Mouse (Mus musculus): ENCODE data around the gene Cnst.

The Cnst gene

DNA sequence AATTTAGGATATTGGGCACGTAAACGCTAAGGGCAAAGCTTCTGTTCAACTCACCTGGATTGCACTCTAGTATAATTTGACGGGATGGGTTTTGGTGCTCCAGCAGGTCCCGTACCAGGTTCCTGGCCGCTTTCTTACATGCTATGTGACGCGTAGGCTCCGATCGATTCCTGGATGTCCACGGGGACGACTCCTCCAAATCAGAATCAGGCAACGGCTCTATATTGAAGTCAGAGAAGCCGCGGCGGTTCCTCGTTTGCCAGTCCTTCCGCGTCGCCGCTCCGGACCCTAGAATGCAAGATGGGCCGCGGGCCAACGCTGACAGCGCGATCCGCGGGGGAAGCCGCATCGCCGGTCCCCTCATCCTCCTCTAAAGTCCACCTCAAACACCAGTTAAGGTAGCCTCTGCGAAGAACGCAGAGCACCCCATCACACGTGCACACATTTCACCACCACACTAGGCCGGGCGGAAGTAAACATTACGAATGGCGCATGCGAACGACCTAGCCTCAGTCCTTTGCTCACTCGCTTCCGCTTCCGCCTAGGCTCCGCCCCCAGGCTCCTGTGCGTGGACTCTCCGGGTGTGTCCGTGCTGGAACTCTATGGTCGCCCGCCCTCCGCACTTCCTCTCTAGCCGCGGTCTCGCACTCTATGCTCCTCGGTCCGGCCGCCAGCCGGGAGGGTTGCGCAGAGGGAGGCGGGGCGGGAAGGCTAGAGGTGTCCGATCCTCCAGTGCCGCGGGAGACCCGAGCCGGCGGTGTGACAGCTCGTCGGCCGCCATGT is at the start of gene Cnst, which contains the start of gene Tfb2m:
Gene Cnst, plus strand, starts transcription at position 603 of the 783 bp plus-strand sequence.
Gene Tfb2m, minus strand, starts transcription at position 500 of the 783 bp plus-strand sequence.
- DNase-seq = peak; percentile 100

DNA sequence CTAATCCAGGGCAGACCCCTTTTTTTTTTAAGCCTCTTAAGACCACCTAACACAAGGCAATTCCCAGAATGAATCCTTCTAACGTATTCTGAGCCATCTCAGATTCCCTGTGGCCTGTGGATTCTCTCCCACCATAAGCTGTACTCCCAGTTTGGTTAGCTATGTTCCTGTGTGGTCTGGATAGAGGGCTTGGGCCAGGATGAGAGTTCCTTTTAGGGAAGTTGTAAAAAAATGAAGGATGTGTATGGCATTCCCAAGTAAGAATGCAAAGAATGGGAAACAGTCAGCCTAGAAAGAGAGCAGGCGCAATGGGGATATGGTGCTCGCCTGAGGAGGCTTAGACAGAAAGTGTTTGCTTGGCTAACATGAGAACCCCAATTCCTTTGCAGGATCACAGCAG is 46.9 kb upstream of the Cnst start:
- no peak for DNase-seq

DNA sequence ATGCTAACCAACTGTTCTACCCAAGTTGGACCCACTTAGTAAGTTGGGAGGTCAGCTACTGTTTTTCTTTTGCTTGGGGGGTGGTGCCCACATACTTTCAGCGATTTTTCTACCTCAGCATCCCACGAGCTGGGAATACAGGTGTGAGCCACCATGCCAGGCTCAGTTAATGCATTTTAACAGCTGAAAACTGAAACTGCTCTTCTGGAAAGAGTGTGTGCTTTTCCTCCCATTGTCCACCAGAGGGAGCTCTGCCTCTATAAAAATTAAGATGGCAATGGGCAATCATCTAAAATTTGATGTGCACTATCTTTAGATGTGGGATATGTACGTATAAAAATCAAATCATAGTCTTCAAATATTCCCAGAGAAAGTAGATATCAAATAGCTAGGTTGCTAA is 43.6 kb upstream of the Cnst start:
- DNase-seq = no peak

DNA sequence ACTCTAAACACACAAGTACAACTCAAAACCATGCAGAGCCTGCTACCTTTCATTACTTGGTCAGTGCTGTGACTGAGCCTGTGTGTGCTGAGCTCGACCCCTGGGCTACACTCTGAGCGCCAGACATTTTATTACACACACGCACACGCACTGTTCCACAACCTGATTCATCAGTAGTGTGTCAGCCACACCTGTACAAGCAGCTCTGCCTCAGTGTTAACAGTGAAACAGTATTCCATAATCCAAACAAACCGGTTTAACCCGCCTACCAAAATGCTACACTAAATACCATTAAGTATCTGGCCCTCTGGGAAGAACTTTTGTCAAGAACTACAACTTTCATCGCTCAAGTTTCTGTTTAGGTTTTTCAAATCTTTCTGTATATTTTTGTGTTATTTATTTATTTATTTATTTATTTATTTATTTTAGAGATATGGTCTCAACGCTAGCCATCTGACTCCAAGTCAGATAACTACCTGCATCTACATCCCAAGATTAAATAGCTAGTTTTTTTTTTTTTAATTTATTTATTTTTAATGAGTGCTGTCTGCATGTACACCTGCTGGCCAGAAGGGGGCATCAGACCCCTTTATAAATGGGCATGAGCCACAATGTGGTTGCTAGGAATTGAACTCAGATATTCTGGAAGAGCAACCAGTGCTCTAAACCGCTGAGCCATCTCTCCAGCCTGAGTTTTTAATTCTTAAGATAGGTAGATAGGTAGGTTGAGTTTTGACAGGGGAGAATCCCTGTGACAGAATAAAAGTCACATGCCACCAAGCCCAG is 39.4 kb upstream of the Cnst start:
- no peak for DNase-seq

DNA sequence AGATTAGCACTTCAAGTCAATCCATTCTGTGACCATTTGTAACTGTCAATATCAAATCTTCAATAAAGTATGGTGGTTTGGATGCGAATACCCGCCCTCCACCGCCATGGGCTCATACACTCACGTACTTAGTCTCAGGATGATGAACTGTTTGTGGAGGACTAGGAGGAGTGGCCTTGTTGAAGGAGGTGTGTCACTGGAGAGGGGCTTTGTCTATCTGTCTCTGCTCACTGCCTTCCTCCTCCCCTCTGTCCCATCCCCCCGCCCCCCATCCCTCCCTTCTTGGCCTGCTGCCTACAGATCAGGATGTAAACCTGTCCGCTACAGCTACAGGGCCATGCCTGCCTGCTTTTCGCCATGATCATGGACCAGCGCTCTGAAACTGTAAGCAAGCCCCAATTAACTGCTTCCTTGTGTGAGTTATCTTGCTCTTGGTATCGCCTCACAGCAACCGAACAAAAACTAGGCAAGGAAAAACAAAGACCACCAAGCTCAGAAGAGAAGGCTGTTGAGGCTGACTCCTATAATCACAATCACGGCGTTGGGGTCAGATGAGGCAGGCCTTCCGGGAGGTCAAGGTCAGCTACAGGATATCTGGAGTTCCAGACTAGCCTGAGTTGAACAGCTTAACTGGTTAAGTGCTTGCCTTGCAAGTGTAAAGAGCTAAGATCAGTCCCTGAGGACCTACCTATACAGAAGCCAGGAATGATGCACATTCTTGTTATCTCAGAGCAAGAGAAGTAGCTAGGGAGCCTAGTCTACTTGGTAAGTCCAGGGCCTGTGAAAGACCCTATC is 35.4 kb upstream of the Cnst start:
- DNase-seq = no peak

DNA sequence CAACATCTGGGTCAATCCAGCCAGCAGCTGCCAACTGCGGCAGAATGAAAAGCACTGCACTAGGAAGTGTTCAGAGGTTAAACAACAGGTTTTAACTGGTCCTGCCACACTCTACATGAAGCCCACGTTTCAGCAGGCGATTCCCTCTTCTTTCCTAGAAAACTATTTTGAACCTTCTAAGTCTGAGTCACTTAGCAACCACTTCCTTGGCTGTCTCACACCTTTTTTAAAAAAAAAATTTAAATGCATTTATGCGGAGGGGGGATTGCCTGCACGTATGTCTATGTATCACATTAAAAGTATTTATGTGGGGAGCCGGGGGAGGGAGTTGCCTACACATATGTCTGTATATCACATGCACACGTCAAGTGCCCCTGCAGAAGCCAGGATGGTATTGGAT is 34.3 kb upstream of the Cnst start:
- no peak for DNase-seq

DNA sequence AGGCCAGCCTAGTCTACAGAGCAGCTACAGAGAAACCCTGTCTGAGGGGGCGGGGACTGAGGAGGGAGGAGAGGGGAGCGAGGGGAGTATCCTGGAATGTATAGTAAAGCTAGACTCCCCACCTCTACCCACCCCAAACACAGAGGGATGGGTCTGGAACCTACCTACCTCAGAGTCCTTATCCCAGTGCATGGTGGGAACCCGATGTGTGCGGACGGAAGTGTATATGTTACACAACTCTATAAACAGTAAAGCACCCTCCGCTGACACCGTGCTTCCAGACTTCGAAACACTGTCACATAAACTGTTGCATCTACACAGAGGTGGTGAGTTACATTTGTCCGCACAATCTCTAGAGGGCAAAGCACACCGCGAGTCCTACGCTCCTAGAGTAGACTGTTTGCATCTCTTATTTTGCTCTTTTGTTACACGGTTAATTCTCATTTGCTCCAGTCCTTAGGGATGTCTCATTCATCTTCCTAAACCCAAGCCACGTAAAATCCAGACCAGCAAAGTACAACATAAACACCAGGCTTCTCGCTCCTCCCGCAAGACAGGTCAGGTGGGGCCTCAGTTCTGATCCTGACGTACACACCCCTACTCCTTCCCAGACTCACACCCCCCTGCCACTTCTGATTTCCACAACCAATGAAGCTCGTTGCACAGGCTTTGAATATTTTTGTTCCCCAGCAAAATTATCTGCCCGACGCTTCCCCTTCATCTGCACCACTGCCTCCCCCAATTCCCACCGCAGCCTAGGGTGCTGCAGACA is 29.0 kb upstream of the Cnst start:
- peak; percentile 91 for DNase-seq

DNA sequence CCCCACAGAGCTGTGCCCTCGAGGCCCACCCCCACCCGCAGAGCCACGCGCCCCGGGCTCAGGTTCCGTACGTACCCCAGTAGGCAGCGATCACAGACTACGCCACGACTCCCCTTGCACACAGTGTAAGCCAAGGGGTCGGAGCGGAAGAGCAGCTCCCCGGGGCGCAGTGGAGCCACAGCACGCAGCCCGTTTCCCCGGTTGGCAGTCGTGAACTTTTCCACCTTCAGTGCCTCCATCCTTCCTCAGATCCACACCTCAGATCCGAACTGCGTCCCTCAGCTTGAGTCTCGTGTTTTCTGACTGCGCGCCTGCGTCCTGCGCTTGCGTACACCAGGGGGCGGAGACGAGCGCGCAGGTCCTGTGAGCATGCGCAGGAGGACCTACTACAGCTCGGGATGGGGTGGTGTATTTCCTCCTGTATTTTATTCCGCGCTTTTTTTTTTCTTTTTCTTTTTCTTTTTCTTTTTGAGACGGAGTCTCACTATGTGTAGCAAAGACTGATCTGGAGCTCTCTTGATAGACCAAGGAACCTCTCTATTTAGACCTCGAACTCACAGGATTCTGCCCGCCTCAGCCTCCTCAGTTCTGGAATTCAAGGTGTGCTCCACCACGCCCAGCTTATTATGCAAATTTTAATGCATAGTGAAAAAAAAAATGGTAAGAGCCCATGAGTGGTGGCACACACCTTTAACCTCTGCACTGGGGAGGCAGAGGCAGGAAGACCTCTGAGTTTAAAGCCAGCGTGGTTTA is 28.3 kb upstream of the Cnst start, which contains the start of gene Smyd3:
Gene Smyd3, minus strand, starts transcription at position 329 of the 753 bp plus-strand sequence.
- DNase-seq = peak; percentile 99

DNA sequence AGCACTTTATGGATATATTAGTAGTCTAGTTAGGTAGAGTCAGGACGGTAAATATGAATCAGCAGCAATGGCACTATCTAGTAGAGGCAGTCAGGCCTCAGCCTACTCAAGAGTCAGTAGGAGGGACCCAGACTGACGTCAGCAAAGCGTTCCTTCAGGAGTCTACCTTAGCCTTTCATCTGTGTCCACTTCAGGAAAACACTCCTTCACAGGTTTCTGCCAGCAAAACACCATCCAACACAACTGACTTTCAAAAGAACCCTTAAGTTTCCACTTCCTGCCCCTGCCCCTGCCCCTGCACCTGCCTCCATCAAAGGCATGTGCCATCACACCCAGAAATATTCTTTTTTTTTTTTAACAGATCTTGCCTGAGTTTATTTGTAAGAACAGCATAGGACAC is 26.3 kb upstream of the Cnst start:
- DNase-seq = no peak

DNA sequence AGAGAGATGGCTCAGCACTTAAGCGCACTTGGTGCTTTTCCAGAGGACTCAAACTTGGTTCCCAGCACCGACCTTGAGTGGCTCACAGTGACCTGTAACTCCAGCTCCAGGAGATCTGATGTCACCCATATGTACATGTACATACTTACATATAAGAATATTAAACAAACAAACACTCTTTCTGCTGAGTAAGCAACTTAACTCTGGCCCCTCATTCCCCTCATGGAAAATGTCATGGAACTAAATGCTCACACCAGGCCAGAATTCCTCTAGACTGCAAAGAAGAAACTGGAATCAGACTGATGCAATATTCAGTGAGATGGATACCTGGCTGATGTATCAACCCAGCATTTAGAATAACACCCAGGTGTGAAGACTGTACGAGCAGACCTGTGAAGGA is 7.1 kb upstream of the Cnst start:
- DNase-seq = no peak

DNA sequence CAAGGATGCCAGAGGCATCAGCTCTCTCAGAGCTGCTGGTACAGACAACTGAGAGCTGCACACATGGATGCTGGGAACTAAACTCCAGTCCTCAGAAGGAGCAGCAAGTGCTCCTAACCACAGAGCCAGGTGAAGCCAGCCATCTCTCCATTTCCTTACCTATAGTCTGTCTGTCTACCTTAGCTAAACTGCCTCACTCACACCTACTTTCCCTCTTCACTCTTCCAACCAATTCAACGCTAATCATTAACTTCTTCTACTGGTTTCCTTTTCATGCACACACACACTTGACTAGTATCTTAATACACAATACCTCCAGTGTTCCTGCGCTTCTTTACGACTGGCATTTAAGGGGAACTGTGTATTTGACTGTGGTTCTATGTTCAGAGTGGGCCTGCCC is 6.3 kb upstream of the Cnst start:
- DNase-seq = no peak

DNA sequence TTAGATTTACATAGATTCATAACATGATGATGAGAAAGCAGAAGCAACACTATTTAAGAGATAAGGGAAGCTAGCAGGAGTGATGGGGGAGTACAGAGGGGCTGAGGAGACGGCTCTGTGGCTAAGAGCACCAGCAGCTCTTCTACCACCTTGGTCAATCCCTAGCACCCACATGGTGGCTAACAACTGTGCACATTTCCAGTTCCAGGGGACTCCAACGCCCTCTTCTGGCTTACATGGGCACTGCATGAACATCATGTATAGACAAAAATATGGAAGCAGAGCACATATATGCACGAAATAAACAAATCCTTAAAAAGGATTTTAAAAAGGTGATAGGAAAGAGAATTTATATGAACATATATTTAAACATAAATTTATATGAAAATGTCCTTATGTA is 4.7 kb upstream of the Cnst start:
- DNase-seq = no peak

DNA sequence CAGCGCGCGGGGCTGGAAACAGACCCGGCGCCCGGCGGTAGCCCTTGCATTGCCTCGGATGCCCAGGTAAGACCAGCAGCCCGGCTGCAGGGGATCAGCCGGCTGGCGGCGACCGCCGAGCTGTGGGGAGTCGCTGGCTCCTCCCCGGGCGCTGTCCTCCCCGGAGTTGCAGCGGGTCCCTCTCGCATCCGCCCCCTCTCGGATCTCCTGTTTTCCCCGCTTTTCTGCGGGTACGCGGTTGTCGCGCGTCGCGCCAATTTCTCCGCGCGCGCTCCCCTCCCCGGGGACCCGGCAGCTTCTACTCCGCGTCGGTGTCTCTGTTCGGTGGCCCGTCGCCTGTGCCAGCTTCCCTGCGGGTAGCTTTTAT is 364 bp downstream of the Cnst start:
- DNase-seq = no peak

DNA sequence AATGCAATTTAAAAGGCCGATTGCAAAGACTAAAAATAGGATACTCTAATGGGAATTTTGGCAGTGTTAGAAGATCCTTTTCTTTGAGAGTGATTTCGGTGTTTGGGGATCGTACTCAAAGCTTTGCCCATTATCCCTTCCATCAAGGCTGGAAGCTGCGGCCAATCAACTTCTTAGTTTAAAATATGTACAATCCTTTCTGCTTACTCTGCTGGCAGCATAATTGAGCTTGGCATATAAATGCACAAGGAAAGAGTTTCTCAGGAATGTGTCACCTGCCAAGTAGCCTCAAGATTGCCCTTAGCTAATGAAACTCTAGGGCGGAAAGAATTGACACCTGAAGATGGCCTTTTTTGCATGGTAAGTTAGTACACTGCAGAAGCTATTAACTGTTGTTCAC is 1.0 kb downstream of the Cnst start:
- peak; percentile 80 for DNase-seq

DNA sequence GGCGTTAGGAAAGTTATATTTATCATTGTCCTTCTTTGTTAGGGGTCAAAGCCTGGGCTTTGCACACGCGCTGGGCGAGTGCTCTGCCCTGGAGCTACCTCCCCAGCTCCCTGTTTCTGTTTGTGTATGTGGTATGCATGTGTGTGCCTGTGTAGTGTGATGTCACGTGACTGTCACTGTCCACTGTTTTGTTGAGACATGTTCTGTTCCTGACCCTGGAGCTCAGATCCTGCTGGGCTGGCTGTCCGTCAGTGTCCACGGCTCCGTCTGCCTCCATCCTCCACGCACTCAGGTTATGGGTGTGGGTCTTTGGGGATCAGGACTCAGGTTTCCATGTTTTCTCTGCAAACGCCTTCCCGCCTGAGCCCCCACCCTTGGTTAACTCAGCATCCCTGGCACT is 2.0 kb downstream of the Cnst start:
- peak; percentile 95 for DNase-seq

DNA sequence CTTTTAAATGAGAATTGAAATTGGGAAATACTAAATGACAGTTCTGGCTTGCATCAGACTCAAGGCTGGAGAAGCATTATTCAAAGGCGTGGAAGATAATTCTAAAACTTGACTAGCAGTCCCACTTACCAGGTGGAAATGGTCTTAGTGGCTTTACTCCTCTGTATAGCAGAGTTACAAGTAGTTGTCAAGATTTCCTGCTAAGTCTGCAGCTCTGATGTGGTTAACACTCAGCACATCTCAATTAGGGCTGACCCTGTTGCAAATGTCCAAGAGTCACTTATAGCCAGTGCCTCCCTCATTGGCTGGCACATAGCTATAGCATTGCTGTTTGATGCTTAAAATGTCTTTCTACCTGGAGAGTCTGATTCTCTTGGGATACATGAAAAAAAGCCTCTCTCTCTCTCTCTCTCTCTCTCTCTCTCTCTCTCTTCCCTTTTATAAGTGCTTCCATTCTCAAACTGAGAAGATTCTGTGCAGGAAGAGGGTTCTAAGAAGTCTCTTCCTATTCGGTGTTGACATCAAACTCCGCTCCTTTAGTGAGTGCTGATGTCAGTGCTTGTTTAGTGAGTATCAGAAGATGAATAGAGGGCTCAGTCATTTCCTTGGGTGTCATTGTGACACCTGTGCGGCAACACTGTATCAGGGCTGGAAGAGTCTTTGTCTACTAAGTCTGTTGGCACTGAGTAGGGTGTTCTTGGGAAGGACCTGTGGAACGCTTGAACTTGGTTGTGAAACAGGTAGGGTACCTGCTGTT is 3.0 kb downstream of the Cnst start:
- no peak for DNase-seq

DNA sequence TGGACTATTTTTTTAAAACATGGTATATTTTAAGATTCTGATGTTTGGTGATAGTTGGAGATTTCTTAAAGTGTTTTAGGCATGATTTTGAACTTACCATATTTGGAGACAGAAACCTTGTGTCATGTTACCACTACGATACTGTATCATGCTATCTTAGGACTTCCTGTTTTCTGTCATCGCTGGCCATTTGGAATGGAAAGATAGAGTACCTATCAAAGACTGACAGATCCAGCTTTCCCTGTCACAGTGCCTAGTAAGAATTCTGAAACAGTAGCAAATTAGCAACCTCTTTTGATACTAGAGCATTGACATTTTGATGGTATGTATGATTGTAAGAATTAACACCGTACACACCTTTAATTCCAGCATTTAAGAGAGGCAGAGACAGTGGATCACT is 5.2 kb downstream of the Cnst start:
- no peak for DNase-seq

DNA sequence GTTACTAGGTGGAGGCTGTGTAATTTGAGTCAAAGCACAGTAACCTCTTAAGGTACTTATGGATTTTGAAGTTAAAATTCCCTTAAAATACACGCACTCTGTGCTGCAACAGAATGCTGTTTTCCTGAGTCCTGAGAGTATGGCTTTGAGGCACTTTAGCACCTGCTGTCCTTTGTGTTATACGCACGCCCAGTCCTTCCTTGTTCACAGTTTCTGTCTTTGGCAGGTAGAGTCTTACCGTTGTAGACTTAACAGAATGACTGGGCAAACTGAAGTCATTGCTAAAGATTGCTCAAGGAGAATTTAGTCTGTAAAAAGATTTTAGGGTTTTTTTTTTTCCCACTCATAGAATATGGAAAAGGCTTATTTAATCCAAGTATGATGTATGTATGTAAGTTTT is 5.8 kb downstream of the Cnst start:
- no peak for DNase-seq

DNA sequence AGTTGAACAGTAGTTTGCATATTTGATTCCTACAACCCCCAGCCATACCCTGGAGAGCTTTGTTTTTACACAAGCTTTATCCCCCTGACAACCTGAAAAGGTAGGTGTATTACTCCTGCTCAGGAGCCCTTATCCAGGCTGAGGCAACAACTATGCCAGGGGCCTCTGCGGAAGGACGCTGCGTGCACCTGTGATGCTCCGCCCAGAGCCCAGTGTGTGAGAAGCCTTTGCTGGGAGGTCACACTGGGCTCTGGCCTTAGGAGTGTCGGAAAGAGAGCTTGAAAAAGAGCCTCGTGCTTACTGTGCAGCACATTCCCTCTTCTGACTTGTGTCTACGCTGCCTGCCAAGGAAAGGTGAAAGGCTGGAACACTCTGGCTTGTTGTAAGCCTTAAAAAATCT is 6.6 kb downstream of the Cnst start:
- peak; percentile 94 for DNase-seq

DNA sequence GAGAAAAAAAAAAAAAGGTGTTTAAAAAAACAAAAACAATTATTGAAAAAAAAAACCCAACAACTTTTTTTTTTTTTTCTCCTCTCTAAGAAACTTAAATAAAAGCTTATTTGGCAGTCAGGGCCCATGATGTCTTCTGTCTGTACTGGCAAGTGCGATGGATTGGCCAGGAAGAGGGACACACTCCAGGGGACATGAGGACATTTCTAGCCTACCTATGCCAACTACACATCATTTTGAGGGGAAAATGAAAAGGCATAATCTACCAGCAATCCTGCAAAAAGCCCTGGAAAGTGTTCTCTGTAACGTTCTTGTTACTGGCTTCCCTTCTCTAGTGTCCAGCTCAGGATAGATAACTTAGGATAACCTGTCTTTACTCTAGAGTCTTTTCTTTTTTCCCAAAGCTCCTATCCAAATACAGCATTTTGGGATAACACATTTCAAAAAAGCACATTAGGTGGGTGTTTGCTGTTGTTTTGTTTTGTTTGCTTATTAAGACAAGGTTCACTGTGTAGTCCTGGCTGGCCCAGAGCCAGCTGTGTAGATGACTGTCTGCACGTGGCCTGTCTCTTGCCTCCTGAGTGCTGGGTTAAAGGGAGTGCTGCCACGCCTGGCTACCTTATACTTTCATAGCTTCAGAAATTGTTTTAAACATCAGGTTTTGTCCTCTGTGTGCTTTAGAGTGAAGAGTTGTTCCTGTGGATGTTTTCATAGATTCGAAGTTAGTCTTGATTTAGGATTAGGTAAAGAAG is 7.2 kb downstream of the Cnst start:
- peak; percentile 89 for DNase-seq
